Mouse (Mus musculus) heart, embryonic 13.5 days (tissue): Measurements from ENCODE around the gene Mllt6. TPM values are rescaled to one million over a fixed set of nuclear protein-coding genes. Genes with fewer than 3 reads are reported as not detected.

Source experiments
- ATAC-seq: fragments of 200-750 bp; cut with Nextera tagmentation; 2 replicates; pipeline ENCODE4 v1.8.0; 2017; ENCODE audit warnings: moderate TSS enrichment; ENCODE audit not compliant: insufficient number of reproducible peaks, low FRiP score, low TSS enrichment; ENCODE audit errors: extremely low read depth
- H3K27ac ChIP-seq: fragments of 300-500 bp; sonication (generic); replicated peaks from 2 replicates; pipeline ENCODE4 v1.5.1; 2015; ENCODE audit warnings: moderate library complexity, mild to moderate bottlenecking, inconsistent platforms
- H3K27me3 ChIP-seq: fragments of 300-500 bp; sonication (generic); replicated peaks from 2 replicates; pipeline ENCODE4 v1.6.1; 2015; ENCODE audit warnings: mild to moderate bottlenecking, inconsistent platforms
- H3K36me3 ChIP-seq: fragments of 300-500 bp; sonication (generic); 2 replicates; pipeline ENCODE4 v1.6.1; 2015; ENCODE audit warnings: mild to moderate bottlenecking, inconsistent platforms
- H3K4me1 ChIP-seq: fragments of 300-500 bp; sonication (generic); 2 replicates; pipeline ENCODE4 v1.6.1; 2015; ENCODE audit warnings: inconsistent platforms
- H3K4me2 ChIP-seq: fragments of 300-500 bp; sonication (generic); 2 replicates; pipeline ENCODE4 v1.6.1; 2015; ENCODE audit warnings: inconsistent platforms, mild to moderate bottlenecking, moderate library complexity
- H3K4me3 ChIP-seq: fragments of 300-500 bp; sonication (generic); 2 replicates; pipeline ENCODE4 v1.5.1; 2015; ENCODE audit warnings: moderate library complexity, mild to moderate bottlenecking, inconsistent platforms
- H3K9ac ChIP-seq: fragments of 300-500 bp; sonication (generic); 2 replicates; pipeline ENCODE4 v1.6.1; 2015; ENCODE audit warnings: inconsistent platforms, mild to moderate bottlenecking, moderate library complexity
- H3K9me3 ChIP-seq: fragments of 300-500 bp; sonication (generic); 2 replicates; pipeline ENCODE4 v1.6.1; 2016; ENCODE audit warnings: inconsistent platforms
- WGBS: fragments of 180-500 bp; shearing (Covaris S2); methylation state at CpG from one replicate; pipeline ENCODE4 v1.1.7; 2015; ENCODE audit warnings: mixed read lengths; 5-methylcytosine and 5-hydroxymethylcytosine counted together
- polyA plus RNA-seq: library from polyadenylated mRNA; unstranded; fragments of >200 nt; fragmentation: Nextera tagmentation; extraction: Ambion mirVana; gene quantifications from 2 replicates; pipeline ENCODE4 v1.2.1, GENCODE M21; 2015

Gene Mllt6
- polyA plus RNA-seq, 1 experiment from 2014 or later, result 1.9 TPM

- Histone ChIP-seq H3K4me3 (no peak overlapping the region), H3K27me3 (no peaks in the 10 kb centered on the region), H3K4me1 (peaks cover 51% of the 10 kb centered on the region), H3K9ac (no peak overlapping the region), H3K4me2 (no peak overlapping the region), H3K9me3 (no peaks in the 10 kb centered on the region), H3K36me3 (peaks cover 51% of the 10 kb centered on the region), H3K27ac (no peak overlapping the region)
- WGBS, result 76% methylated on average over 6 of the region's 6 CpGs
- no peak for ATAC-seq
Measured at GRCm38 (mm10) chr11:97684063-97684680, 21.0 kb downstream of the Mllt6 start.

DNA sequence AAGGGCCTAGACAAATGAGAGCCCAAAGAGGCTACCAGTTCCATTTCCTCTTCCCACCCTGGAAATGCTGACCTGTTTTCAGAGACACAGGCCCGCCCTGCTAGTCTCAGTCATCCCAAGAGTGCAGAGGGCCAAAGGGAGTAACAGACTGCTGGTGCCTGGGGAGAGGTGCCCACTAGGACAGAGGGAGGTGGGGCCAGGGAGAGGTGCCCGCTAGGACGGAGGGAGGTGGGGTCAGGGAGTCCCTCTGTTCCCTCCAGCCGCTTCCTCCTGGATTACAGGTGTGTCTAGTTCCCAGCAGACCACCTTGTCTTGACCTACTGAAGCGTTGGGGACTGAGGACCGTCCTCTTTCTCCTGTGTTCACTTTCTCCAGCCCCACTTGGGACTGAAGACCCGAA is 21.6 kb downstream of the Mllt6 start:
- H3K27me3 ChIP-seq, result no peaks in the 10 kb centered on the region
- no peak overlapping the region for H3K4me3 ChIP-seq
- H3K4me1 ChIP-seq, result peaks cover 49% of the 10 kb centered on the region
- H3K27ac ChIP-seq, result peak overlapping the region; percentile 77; the same call in 1 of the 2 replicates
- ATAC-seq, result no peak
- H3K36me3 ChIP-seq, result peaks cover 50% of the 10 kb centered on the region
- no peaks in the 10 kb centered on the region for H3K9me3 ChIP-seq
- 50% methylated on average over 7 of the region's 7 CpGs for WGBS
- no peak overlapping the region for H3K4me2 ChIP-seq
- peak overlapping the region; percentile 77; the same call in 1 of the 2 replicates for H3K9ac ChIP-seq

DNA sequence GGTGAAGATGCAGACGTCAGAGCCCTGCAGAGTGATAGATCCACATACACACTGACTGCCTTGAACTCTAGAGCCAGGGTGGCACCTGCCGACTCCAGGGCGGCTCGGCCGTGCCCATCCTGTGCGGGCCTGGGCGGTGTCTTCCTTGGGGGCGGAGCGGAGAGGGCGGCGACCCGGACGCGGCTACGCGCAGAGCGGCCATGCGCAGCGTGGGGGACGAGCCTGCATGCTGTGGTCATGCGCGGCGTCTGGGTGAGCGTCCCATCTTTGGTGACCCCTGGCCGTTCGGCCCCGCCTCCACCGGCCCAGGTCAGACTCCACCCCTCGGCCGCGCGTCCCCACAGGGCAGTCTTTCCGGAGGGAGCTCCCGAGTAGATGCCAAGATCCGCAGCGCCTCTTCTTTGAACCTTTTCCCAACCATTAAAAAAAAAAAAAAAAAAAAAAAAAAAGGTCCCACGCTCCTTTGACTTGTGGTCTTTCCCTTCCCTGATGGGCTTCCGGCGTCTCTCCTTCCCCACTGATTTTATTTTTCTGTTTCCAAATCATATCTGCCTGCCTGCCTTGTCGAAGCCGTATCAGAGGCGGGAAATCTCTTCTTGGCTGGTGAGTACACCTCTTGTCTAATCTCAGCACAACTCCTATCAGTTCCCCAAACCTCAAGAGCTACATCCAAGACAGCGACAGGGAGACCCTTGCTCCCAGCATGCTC is 22.6 kb downstream of the Mllt6 start, which contains the start of gene Cisd3:
TSS of gene Cisd3 (plus strand) at position 214 of the 709 bp plus-strand sequence.
- peaks cover 50% of the 10 kb centered on the region for H3K36me3 ChIP-seq
- WGBS, result under 1% methylated on average over 43 of the region's 43 CpGs

DNA sequence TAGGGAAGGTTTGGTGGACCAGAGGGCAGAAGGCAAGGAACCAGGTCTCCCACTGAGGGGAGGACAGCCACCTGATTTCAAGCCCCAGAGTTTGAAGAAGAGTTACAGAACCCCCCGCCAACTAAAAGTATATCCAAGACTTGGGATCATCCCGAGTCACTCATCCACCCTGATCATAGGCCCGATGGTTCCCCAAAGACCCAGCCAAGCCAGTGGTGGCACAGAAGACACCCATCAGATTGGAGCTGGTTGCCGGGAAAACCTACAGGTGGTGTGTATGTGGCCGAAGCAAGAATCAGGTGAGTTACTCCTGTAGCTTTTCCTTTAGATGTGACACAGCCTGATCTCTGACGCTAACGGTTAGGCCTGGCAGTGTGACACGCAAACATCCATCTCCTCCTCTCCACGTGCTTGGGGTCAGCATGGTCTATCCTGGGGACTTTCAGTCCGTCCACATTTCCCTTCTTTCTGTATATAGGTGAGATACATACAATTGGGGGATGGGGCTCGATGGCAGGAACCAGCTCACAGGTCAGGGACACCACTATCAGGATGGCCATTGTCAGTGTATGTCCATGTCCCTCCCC is 23.2 kb downstream of the Mllt6 start:
- Histone ChIP-seq H3K4me3 (peak overlapping the region; percentile 50), H3K4me1 (peaks cover 39% of the 10 kb centered on the region), H3K27me3 (no peaks in the 10 kb centered on the region), H3K27ac (peak overlapping the region; percentile 53; the same call in 1 of the 2 replicates), H3K9ac (peak overlapping the region; percentile 77), H3K4me2 (peak overlapping the region; percentile 77), H3K36me3 (peaks cover 51% of the 10 kb centered on the region), H3K9me3 (no peaks in the 10 kb centered on the region)
- 62% methylated on average over 11 of the region's 11 CpGs for WGBS
- ATAC-seq, result no peak

More for the DNA sequence above, 22.6 kb downstream of the Mllt6 start, which contains the start of gene Cisd3:
- peaks cover 39% of the 10 kb centered on the region for H3K4me1 ChIP-seq
- peak within 1 kb of the TSS; percentile 50 for H3K4me3 ChIP-seq
- ATAC-seq, result peak; percentile 85
- H3K27ac ChIP-seq, result peak within 1 kb of the TSS; percentile 77
- H3K27me3 ChIP-seq, result no peaks in the 10 kb centered on the region
- H3K4me2 ChIP-seq, result peak within 1 kb of the TSS; percentile 77
- peak within 1 kb of the TSS; percentile 77 for H3K9ac ChIP-seq
- no peaks in the 10 kb centered on the region for H3K9me3 ChIP-seq

- no peak for ATAC-seq
- H3K4me3 ChIP-seq, result no peak overlapping the region
Measured at GRCm38 (mm10) chr11:97687061-97687460, 23.8 kb downstream of the Mllt6 start.

DNA sequence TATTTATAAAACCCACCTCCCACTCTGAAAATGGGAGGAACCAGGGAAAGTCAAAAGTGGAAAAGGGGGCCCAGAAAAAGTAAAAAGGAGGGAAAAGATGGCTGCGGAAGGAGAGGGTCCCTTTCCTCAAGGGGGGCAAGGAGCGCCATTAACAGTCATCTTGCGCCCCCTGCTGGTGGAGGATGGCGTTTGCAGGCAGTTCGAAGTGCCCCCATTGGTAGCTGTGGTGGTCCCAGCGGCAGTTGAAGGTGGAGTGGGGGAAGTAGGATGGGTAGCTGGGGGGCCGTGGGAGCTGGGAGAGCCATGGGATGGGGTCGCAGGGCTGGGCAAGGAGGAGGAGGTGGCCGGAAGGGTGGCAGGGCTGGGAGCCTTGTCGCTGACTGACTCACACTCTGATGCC is 26.6 kb downstream of the Mllt6 start:
- no peak for ATAC-seq
- Histone ChIP-seq H3K36me3 (peaks cover 54% of the 10 kb centered on the region), H3K9me3 (no peaks in the 10 kb centered on the region), H3K4me1 (peaks cover 34% of the 10 kb centered on the region), H3K4me3 (no peak overlapping the region), H3K27ac (no peak overlapping the region), H3K9ac (no peak overlapping the region), H3K27me3 (no peaks in the 10 kb centered on the region), H3K4me2 (no peak overlapping the region)
- WGBS, result 29% methylated on average over 10 of the region's 10 CpGs

More at GRCm38 (mm10) chr11:97687061-97687460, 23.8 kb downstream of the Mllt6 start:
- 81% methylated on average over 3 of the region's 3 CpGs for WGBS
- Histone ChIP-seq H3K9me3 (no peaks in the 10 kb centered on the region), H3K4me2 (0 out of 2 replicates have a peak overlapping the region, but pooled peaks have one; percentile 0), H3K4me1 (peaks cover 33% of the 10 kb centered on the region), H3K27ac (no peak overlapping the region), H3K27me3 (no peaks in the 10 kb centered on the region), H3K36me3 (peaks cover 51% of the 10 kb centered on the region), H3K9ac (peak overlapping the region; percentile 77)

DNA sequence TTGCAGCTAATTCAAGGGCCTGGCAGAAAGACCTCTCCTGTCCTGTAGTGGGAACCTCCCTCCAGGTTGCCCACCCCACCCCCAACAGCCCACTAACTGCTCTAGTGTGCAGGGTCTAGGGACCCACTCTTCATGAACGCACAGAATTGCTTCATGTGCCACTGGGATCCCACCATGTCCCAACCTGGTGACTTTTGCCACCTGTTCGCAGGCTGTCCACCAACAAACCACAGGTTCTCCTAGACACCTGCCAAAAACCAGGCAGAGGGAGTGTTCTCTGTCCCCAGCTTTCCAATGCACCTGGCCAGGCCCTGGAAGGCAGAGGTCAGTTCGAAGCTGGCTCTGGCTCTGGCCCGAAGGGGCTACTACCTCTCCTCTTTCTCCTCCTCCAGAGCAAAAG is 31.2 kb downstream of the Mllt6 start:
- no peak for ATAC-seq
- Histone ChIP-seq H3K4me2 (peak overlapping the region; percentile 21; the same call in 1 of the 2 replicates), H3K27ac (peak overlapping the region; percentile 70), H3K27me3 (no peaks in the 10 kb centered on the region), H3K9me3 (no peaks in the 10 kb centered on the region), H3K9ac (peak overlapping the region; percentile 44; the same call in 1 of the 2 replicates), H3K4me1 (peaks cover 46% of the 10 kb centered on the region), H3K4me3 (no peak overlapping the region), H3K36me3 (peaks cover 40% of the 10 kb centered on the region)
- 80% methylated on average over 4 of the region's 4 CpGs for WGBS

DNA sequence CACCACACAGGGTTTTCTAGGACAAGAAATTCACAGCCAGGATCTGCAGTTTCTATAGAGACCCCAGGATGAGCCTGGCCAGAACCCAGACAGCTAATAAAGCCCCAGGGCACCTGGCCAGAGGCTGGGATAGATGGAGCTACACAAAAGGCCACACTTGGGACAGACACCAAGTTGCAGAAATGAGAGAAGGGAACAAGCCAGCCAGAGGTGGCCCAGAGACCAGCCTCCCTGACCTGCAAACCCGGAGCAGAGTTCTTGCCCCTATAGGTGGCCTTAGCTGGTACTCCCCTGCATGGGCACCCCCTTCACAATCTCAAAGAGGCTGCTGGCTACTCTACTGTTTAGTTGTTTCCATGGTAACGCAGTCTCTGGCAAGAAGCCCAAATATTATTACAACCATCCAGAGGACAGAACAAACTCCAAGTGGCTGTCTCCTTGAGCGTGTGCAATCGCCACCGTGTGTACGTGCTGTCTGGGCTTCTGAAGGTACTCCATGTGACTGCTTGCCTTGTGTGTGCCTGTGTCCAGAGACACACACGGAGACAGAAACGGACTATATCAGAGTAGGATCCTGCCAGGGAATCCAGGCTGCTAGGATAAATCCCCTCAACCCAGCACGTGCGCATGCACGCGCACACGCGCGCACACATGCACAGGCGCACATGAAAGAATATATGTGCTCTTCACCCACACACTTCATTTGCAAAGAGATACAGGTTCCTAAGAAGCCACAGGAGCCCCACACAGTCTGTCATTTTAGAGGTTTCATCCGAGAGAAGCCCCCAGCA is 31.9 kb downstream of the Mllt6 start:
- Histone ChIP-seq H3K27ac (peak overlapping the region; percentile 70), H3K36me3 (peaks cover 34% of the 10 kb centered on the region), H3K27me3 (no peaks in the 10 kb centered on the region), H3K9ac (peak overlapping the region; percentile 44), H3K4me2 (peak overlapping the region; percentile 21), H3K9me3 (no peaks in the 10 kb centered on the region), H3K4me1 (peaks cover 46% of the 10 kb centered on the region), H3K4me3 (no peak overlapping the region; the same call in 1 of the 2 replicates)
- no peak for ATAC-seq
- WGBS, result 57% methylated on average over 17 of the region's 17 CpGs

- Histone ChIP-seq H3K4me1 (peaks cover 47% of the 10 kb centered on the region), H3K27me3 (no peaks in the 10 kb centered on the region), H3K27ac (peak overlapping the region; percentile 70), H3K4me2 (peak overlapping the region; percentile 21), H3K9me3 (no peaks in the 10 kb centered on the region), H3K4me3 (peak overlapping the region; percentile 8; the same call in 1 of the 2 replicates), H3K9ac (peak overlapping the region; percentile 44), H3K36me3 (peaks cover 26% of the 10 kb centered on the region)
- ATAC-seq, result no peak
- WGBS, result 62% methylated on average over 9 of the region's 9 CpGs
Measured at GRCm38 (mm10) chr11:97695712-97696401, 32.6 kb downstream of the Mllt6 start.

- H3K9me3 ChIP-seq, result no peaks in the 10 kb centered on the region
- WGBS, result 79% methylated on average over 8 of the region's 8 CpGs
- H3K4me3 ChIP-seq, result no peak overlapping the region
- no peak overlapping the region for H3K9ac ChIP-seq
- peak overlapping the region; percentile 97 for H3K4me2 ChIP-seq
- peaks cover 18% of the 10 kb centered on the region for H3K36me3 ChIP-seq
- peaks cover 55% of the 10 kb centered on the region for H3K4me1 ChIP-seq
- no peak for ATAC-seq
- no peak overlapping the region for H3K27ac ChIP-seq
- H3K27me3 ChIP-seq, result no peaks in the 10 kb centered on the region
Measured at GRCm38 (mm10) chr11:97696669-97697068, 33.5 kb downstream of the Mllt6 start.
